Comparison of ENCODE assay signal across 22 mouse cellular contexts in genomic region chr8:13057351-13057750, GRCm38 (mm10). TPM values are rescaled to one million over a fixed set of nuclear protein-coding genes. Genes with fewer than 3 reads are reported as not detected.
A peak's percentile ranks its signal among the peaks of the same experiment; 100 is the strongest.
DNase-seq lines count a peak whose midpoint lies in the region; ATAC-seq and TF ChIP-seq lines count a peak whose summit lies in the region.
"Had no signal": no experiment of that assay in that cellular context is flagged by ENCODE, and none has a peak within 500 bp of the region (broad histone marks: within the 10 kb centered on the region; RNA-seq: fewer than 3 reads in every experiment).

No protein-coding gene starts in this region.

- no peak for TF ChIP-seq POLR2A in cerebellum, adult 2 months (IDR thresholded peaks at IDR 0.05; ENCODE audit: borderline replicate concordance, insufficient read depth, low read length)

- no peaks in the 10 kb centered on the region for H3K27me3 ChIP-seq in liver, embryonic 13.5 days
- H3K27me3 ChIP-seq in embryonic facial prominence, embryonic 10.5 days (replicated peaks; ENCODE audit: low read depth, poor library complexity, severe bottlenecking), result no peaks in the 10 kb centered on the region
- no peaks in the 10 kb centered on the region for H3K27me3 ChIP-seq in cerebellum, adult 2 months (ENCODE audit: control insufficient read depth, insufficient read depth, low read length)
- H3K27me3 ChIP-seq: midbrain, embryonic 12.5 days; neural tube, embryonic 12.5 days had no signal

- H3K4me1 ChIP-seq in liver, embryonic 13.5 days (replicated peaks), result peaks cover 9% of the 10 kb centered on the region
- H3K4me1 ChIP-seq in embryonic facial prominence, embryonic 10.5 days, result 0 out of 2 replicates have a peak, but pooled peaks cover 3% of the 10 kb centered on the region
- no peaks in the 10 kb centered on the region for H3K4me1 ChIP-seq in cerebellum, adult 2 months (ENCODE audit: control insufficient read depth, insufficient read depth, low read length)
- H3K4me1 ChIP-seq: heart, embryonic 10.5 days; midbrain, embryonic 12.5 days; neural tube, embryonic 12.5 days had no signal

- H3K36me3 ChIP-seq in liver, embryonic 13.5 days, result peaks cover 5% of the 10 kb centered on the region; the same call in 1 of the 2 replicates
- no peaks in the 10 kb centered on the region for H3K36me3 ChIP-seq in embryonic facial prominence, embryonic 10.5 days (replicated peaks)
- H3K36me3 ChIP-seq: heart, embryonic 10.5 days; midbrain, embryonic 12.5 days; neural tube, embryonic 12.5 days had no signal

- DNase-seq in lung, postnatal 25 days (ENCODE audit: low spot score), result peak; percentile 18
- no peak for DNase-seq in lung, postnatal 10 days
- peak; percentile 24 for DNase-seq in kidney, postnatal 14 days
- no peak for DNase-seq in liver, embryonic 13.5 days
- no peak for DNase-seq in embryonic facial prominence, embryonic 10.5 days (ENCODE audit: low spot score)
- DNase-seq in layer of hippocampus, postnatal 25 days (ENCODE audit: extremely low spot score in 1 of 2, low spot score in 1 of 2), result no peak
- no peak for DNase-seq in cerebellum, adult 2 months
- DNase-seq: B cell, adult 2 months; cerebellum, postnatal 14 days; gastrocnemius, adult 2 months; lung, embryonic 14.5 days; right cerebral cortex, adult 18-20 months; thymus, postnatal 4 days had no signal

- no peaks in the 10 kb centered on the region for H3K9me3 ChIP-seq in liver, embryonic 13.5 days (replicated peaks)
- H3K9me3 ChIP-seq in embryonic facial prominence, embryonic 10.5 days, result no peaks in the 10 kb centered on the region
- H3K9me3 ChIP-seq: heart, embryonic 10.5 days; midbrain, embryonic 12.5 days; neural tube, embryonic 12.5 days had no signal

- no peak overlapping the region for H3K4me2 ChIP-seq in liver, embryonic 13.5 days
- H3K4me2 ChIP-seq: lung, embryonic 14.5 days; midbrain, embryonic 12.5 days; neural tube, embryonic 12.5 days had no signal

- H3K9ac ChIP-seq in liver, embryonic 13.5 days, result no peak overlapping the region
- H3K9ac ChIP-seq: lung, embryonic 14.5 days; midbrain, embryonic 12.5 days; neural tube, embryonic 12.5 days had no signal

- peak; percentile 73 for ATAC-seq in liver, embryonic 13.5 days (ENCODE audit: low read depth)

- H3K27ac ChIP-seq in liver, embryonic 13.5 days, result peak overlapping the region; percentile 58
- no peak overlapping the region for H3K27ac ChIP-seq in embryonic facial prominence, embryonic 10.5 days (replicated peaks)
- no peak overlapping the region for H3K27ac ChIP-seq in cerebellum, adult 2 months (ENCODE audit: insufficient read depth, low read length)
- H3K27ac ChIP-seq: gastrocnemius, adult 2 months; heart, embryonic 10.5 days; kidney, postnatal 0 days; left cerebral cortex, adult 2 months; midbrain, embryonic 12.5 days; neural tube, embryonic 12.5 days had no signal

- WGBS in liver, embryonic 13.5 days (ENCODE audit: insufficient replicate concordance), result 64% methylated on average over 4 of the region's 4 CpGs
- 90% methylated on average over 4 of the region's 4 CpGs for WGBS in embryonic facial prominence, embryonic 10.5 days
- 90% methylated on average over 4 of the region's 4 CpGs for WGBS in cerebellum, adult 2 months

- no peak for TF ChIP-seq CTCF in cerebellum, adult 2 months (IDR thresholded peaks at IDR 0.05; ENCODE audit: borderline replicate concordance, insufficient read depth, low read depth, low read length)

- no peak overlapping the region for H3K4me3 ChIP-seq in liver, embryonic 13.5 days (replicated peaks)
- no peak overlapping the region for H3K4me3 ChIP-seq in embryonic facial prominence, embryonic 10.5 days
- H3K4me3 ChIP-seq in cerebellum, adult 2 months (replicated peaks; ENCODE audit: insufficient read depth, low read depth, low read length), result no peak overlapping the region
- H3K4me3 ChIP-seq: gastrocnemius, adult 2 months; heart, embryonic 10.5 days; left cerebral cortex, adult 2 months; midbrain, embryonic 12.5 days; neural tube, embryonic 12.5 days had no signal

RNA-seq across cellular contexts. Expression of gene Proz, which starts 3.4 kb away (rescaled TPM):
- polyA plus RNA-seq in liver, embryonic 13.5 days (2015; fragmentation: Nextera tagmentation; extraction: Ambion mirVana), result 15.8 and 22.7 TPM in 2 replicates
- 0.20 and 0.24 TPM in 2 replicates for polyA plus RNA-seq in embryonic facial prominence, embryonic 10.5 days (2016; fragmentation: Nextera tagmentation; extraction: Ambion mirVana)
- not detected for total RNA-seq in layer of hippocampus, postnatal 25 days (2021)
- 0.03 and 0.07 TPM in 2 replicates for polyA plus RNA-seq in cerebellum, adult 2 months (2012; rRNA removed)
- total RNA-seq: adrenal gland, adult 18-20 months; gastrocnemius, adult 2 months; left cerebral cortex, adult 2 months had no signal

RNA-seq across cellular contexts. Expression of gene F10, which starts 20.2 kb away (rescaled TPM):
- 67.7 and 77.1 TPM in 2 replicates for polyA plus RNA-seq in liver, embryonic 13.5 days (2015; fragmentation: Nextera tagmentation; extraction: Ambion mirVana)
- polyA plus RNA-seq in embryonic facial prominence, embryonic 10.5 days (2016; fragmentation: Nextera tagmentation; extraction: Ambion mirVana), result 0.91 and 0.97 TPM in 2 replicates
- total RNA-seq in layer of hippocampus, postnatal 25 days (2021), result not detected
- not detected in 2 replicates for polyA plus RNA-seq in cerebellum, adult 2 months (2012; rRNA removed)
- total RNA-seq: gastrocnemius, adult 2 months had no signal

RNA-seq across cellular contexts. Expression of gene F7, which starts 31.5 kb away (rescaled TPM):
- polyA plus RNA-seq in liver, embryonic 13.5 days (2015; fragmentation: Nextera tagmentation; extraction: Ambion mirVana), result 6.1 and 6.5 TPM in 2 replicates
- polyA plus RNA-seq in embryonic facial prominence, embryonic 10.5 days (2016; fragmentation: Nextera tagmentation; extraction: Ambion mirVana), result 0.13 and 0.15 TPM in 2 replicates
- not detected for total RNA-seq in layer of hippocampus, postnatal 25 days (2021)
- 0.05 and 0.06 TPM in 2 replicates for polyA plus RNA-seq in cerebellum, adult 2 months (2012; rRNA removed)
- total RNA-seq: gastrocnemius, adult 2 months had no signal
- polyA plus RNA-seq: embryonic facial prominence, embryonic 14.5 days; heart, postnatal 0 days; limb, embryonic 11.5 days had no signal

RNA-seq across cellular contexts. Expression of gene Pcid2, which starts 47.9 kb away (rescaled TPM):
- polyA plus RNA-seq in liver, embryonic 13.5 days (2015; fragmentation: Nextera tagmentation; extraction: Ambion mirVana), result 19.8 and 22.1 TPM in 2 replicates
- polyA plus RNA-seq in embryonic facial prominence, embryonic 10.5 days (2016; fragmentation: Nextera tagmentation; extraction: Ambion mirVana), result 57.8 and 59.2 TPM in 2 replicates
- total RNA-seq in layer of hippocampus, postnatal 25 days (2021), result 10 to 100 TPM; 28.8 to 32.0 TPM
- 39.0 and 39.6 TPM in 2 replicates for polyA plus RNA-seq in cerebellum, adult 2 months (2012; rRNA removed)

RNA-seq across cellular contexts. Expression of gene Cul4a, which starts 48.1 kb away (rescaled TPM):
- polyA plus RNA-seq in liver, embryonic 13.5 days (2015; fragmentation: Nextera tagmentation; extraction: Ambion mirVana), result 74.1 and 91.0 TPM in 2 replicates
- 90.3 and 96.0 TPM in 2 replicates for polyA plus RNA-seq in embryonic facial prominence, embryonic 10.5 days (2016; fragmentation: Nextera tagmentation; extraction: Ambion mirVana)
- 10 to 100 TPM; 55.8 to 64.4 TPM for total RNA-seq in layer of hippocampus, postnatal 25 days (2021)
- polyA plus RNA-seq in cerebellum, adult 2 months (2012; rRNA removed), result 54.5 and 57.0 TPM in 2 replicates

Comparison
In these comparisons a context has a peak if more than half of its experiments do, and no peak if none do; other contexts are left out.
1. DNase-seq: peak in lung, postnatal 25 days (single experiment) and kidney, postnatal 14 days (single experiment); none in lung, postnatal 10 days (single experiment), liver, embryonic 13.5 days (single experiment), embryonic facial prominence, embryonic 10.5 days (single experiment), layer of hippocampus, postnatal 25 days (0 of 2) and cerebellum, adult 2 months (0 of 2).
2. RNA of gene Proz, which starts 3.4 kb away (polyA plus RNA-seq): 15.8 to 22.7 TPM in liver, embryonic 13.5 days; 0.20 to 0.24 TPM in embryonic facial prominence, embryonic 10.5 days and 0.03 to 0.07 TPM in cerebellum, adult 2 months; every median in the first group is over 10 times any median in the second.
3. RNA of gene F10, which starts 20.2 kb away (polyA plus RNA-seq): 67.7 to 77.1 TPM in liver, embryonic 13.5 days; 0.91 to 0.97 TPM in embryonic facial prominence, embryonic 10.5 days and not detected in cerebellum, adult 2 months; every median in the first group is over 10 times any median in the second.